Mouse (Mus musculus): Measurements from ENCODE around the gene Dcp1b. TPM values are rescaled to one million over a fixed set of nuclear protein-coding genes. Genes with fewer than 3 reads are reported as not detected.
"Not testable (repeated sequence)": the region's sequence is repeated elsewhere in the genome, so short reads cannot be mapped to it uniquely, and the experiment has no call there.

Gene Dcp1b
- polyA plus RNA-seq, 1 experiment from 2014 or later: 15.6 TPM

GRCm38 (mm10) chr6:119200362-119200761 is 25.3 kb downstream of the Dcp1b start:
- ATAC-seq (ENCODE audit: low FRiP score, low TSS enrichment): no peak
- peaks cover 13% of the 10 kb centered on the region for H3K4me1 ChIP-seq (ENCODE audit: control insufficient read depth, insufficient read depth, low read length)
- no peaks in the 10 kb centered on the region for H3K9me3 ChIP-seq (ENCODE audit: control insufficient read depth, low read length)
- peaks cover 25% of the 10 kb centered on the region for H3K36me3 ChIP-seq (ENCODE audit: control insufficient read depth, insufficient read depth, low read length)
- H3K27ac ChIP-seq (replicated peaks; ENCODE audit: low read depth, low read length): no peak overlapping the region
- no peak overlapping the region for H3K9ac ChIP-seq (replicated peaks; ENCODE audit: low read length)
- no peak overlapping the region for H3K4me2 ChIP-seq (ENCODE audit: low read length)
- 81% methylated on average over 5 of the region's 5 CpGs for WGBS
- H3K27me3 ChIP-seq (ENCODE audit: control insufficient read depth, insufficient read depth, low read length): no peaks in the 10 kb centered on the region
- no peak for DNase-seq
- no peak overlapping the region for H3K4me3 ChIP-seq (replicated peaks; ENCODE audit: low read depth, low read length)

GRCm38 (mm10) chr6:119201575-119201974 is 26.5 kb downstream of the Dcp1b start:
- DNase-seq (no peak), ATAC-seq (ENCODE audit: low FRiP score, low TSS enrichment) (no peak)
- H3K9me3 ChIP-seq (ENCODE audit: control insufficient read depth, low read length): no peaks in the 10 kb centered on the region
- no peaks in the 10 kb centered on the region for H3K27me3 ChIP-seq (ENCODE audit: control insufficient read depth, insufficient read depth, low read length)
- no peak overlapping the region for H3K9ac ChIP-seq (replicated peaks; ENCODE audit: low read length)
- H3K27ac ChIP-seq (replicated peaks; ENCODE audit: low read depth, low read length): no peak overlapping the region
- no peak overlapping the region for H3K4me3 ChIP-seq (replicated peaks; ENCODE audit: low read depth, low read length)
- H3K4me1 ChIP-seq (ENCODE audit: control insufficient read depth, insufficient read depth, low read length): peaks cover 15% of the 10 kb centered on the region
- 95% methylated on average over 4 of the region's 4 CpGs for WGBS
- H3K4me2 ChIP-seq (ENCODE audit: low read length): no peak overlapping the region
- H3K36me3 ChIP-seq (ENCODE audit: control insufficient read depth, insufficient read depth, low read length): peaks cover 25% of the 10 kb centered on the region

DNA sequence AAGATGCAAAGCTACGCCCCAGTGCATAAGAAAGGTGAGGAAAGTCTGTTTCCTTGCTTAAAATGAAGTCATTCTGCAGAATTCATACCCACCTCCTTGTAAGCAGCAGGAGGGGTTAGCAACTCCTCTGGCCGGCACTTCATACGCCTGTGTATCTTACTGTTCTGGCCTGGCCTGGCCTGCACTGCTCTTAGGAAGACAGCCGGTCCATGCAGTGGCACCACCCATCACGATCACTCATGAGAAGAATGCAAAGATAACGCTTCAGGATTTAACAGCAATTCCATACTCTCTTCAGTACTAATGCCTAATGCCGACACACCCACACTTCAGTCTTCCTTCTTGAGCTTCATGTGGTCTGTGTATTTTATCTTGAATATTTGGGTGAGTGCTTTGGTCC is 29.2 kb downstream of the Dcp1b start:
- DNase-seq (no peak), ATAC-seq (ENCODE audit: low FRiP score, low TSS enrichment) (no peak)
- H3K4me1 ChIP-seq (ENCODE audit: control insufficient read depth, insufficient read depth, low read length): peaks cover 5% of the 10 kb centered on the region; the same call in 1 of the 2 replicates
- H3K9me3 ChIP-seq (ENCODE audit: control insufficient read depth, low read length): no peaks in the 10 kb centered on the region
- no peak overlapping the region for H3K4me3 ChIP-seq (replicated peaks; ENCODE audit: low read depth, low read length)
- no peak overlapping the region for H3K9ac ChIP-seq (replicated peaks; ENCODE audit: low read length)
- H3K36me3 ChIP-seq (ENCODE audit: control insufficient read depth, insufficient read depth, low read length): peaks cover 25% of the 10 kb centered on the region
- 92% methylated on average over 7 of the region's 7 CpGs for WGBS
- no peak overlapping the region for H3K27ac ChIP-seq (replicated peaks; ENCODE audit: low read depth, low read length)
- H3K27me3 ChIP-seq (ENCODE audit: control insufficient read depth, insufficient read depth, low read length): no peaks in the 10 kb centered on the region
- no peak overlapping the region for H3K4me2 ChIP-seq (ENCODE audit: low read length)

DNA sequence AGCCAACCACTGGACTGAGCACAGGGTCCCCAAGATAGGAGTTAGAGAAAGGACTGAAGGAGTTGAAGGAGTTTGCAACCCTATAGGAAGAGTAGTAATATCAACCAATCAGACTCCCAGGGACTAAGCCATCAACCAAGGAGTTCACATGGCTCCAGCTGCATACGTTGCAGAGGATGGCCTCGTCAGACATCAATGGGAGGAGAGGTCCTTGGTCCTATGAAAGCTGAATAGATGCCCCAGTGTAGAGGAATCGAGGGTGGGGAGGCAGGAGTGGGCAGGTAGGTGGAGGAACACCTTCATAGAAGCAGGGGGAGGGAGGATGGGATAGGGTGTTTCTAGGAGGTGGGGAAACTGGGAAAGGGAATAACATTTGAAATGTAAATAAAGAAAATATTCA is 29.9 kb downstream of the Dcp1b start:
- no peaks in the 10 kb centered on the region for H3K9me3 ChIP-seq (ENCODE audit: control insufficient read depth, low read length)
- no peak overlapping the region for H3K27ac ChIP-seq (replicated peaks; ENCODE audit: low read depth, low read length)
- no peaks in the 10 kb centered on the region for H3K27me3 ChIP-seq (ENCODE audit: control insufficient read depth, insufficient read depth, low read length)
- H3K9ac ChIP-seq (replicated peaks; ENCODE audit: low read length): no peak overlapping the region
- no peak overlapping the region for H3K4me2 ChIP-seq (ENCODE audit: low read length)
- 54% methylated on average over 3 of the region's 3 CpGs for WGBS
- peaks cover 25% of the 10 kb centered on the region for H3K36me3 ChIP-seq (ENCODE audit: control insufficient read depth, insufficient read depth, low read length)
- 0 out of 2 replicates have a peak, but pooled peaks cover 3% of the 10 kb centered on the region for H3K4me1 ChIP-seq (ENCODE audit: control insufficient read depth, insufficient read depth, low read length)
- no peak for DNase-seq
- no peak overlapping the region for H3K4me3 ChIP-seq (replicated peaks; ENCODE audit: low read depth, low read length)
- no peak for ATAC-seq (ENCODE audit: low FRiP score, low TSS enrichment)

DNA sequence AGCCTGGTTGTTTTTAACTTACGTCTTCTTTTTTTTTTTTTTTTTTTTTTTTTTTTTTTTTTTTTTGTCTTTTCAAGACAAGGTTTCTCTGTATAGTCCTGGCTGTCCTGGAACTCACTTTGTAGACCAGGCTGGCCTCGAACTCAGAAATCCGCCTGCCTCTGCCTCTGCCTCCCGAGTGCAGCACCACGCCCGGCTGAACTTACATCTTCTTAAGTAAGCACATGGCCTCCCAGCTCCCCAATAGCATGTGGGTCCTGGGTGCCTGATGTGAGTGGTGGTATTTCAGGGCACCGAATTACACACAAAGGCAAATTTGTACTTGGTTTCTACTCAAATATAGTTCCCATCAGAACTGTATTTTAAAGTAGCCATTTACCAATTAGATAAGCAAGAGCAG is 31.0 kb downstream of the Dcp1b start:
- not testable (repeated sequence) for H3K27me3 ChIP-seq (ENCODE audit: control insufficient read depth, insufficient read depth, low read length); H3K27ac ChIP-seq (replicated peaks; ENCODE audit: low read depth, low read length); H3K4me3 ChIP-seq (replicated peaks; ENCODE audit: low read depth, low read length); H3K9me3 ChIP-seq (ENCODE audit: control insufficient read depth, low read length); H3K4me2 ChIP-seq (ENCODE audit: low read length); DNase-seq; H3K9ac ChIP-seq (replicated peaks; ENCODE audit: low read length); H3K4me1 ChIP-seq (ENCODE audit: control insufficient read depth, insufficient read depth, low read length); ATAC-seq (ENCODE audit: low FRiP score, low TSS enrichment)
- WGBS: 89% methylated on average over 7 of the region's 7 CpGs
- peaks cover 21% of the 10 kb centered on the region for H3K36me3 ChIP-seq (ENCODE audit: control insufficient read depth, insufficient read depth, low read length)

GRCm38 (mm10) chr6:119213375-119213774 is 38.3 kb downstream of the Dcp1b start:
- Histone ChIP-seq H3K36me3 (ENCODE audit: control insufficient read depth, insufficient read depth, low read length) (peaks cover 44% of the 10 kb centered on the region), H3K4me1 (ENCODE audit: control insufficient read depth, insufficient read depth, low read length) (no peaks in the 10 kb centered on the region), H3K27ac (replicated peaks; ENCODE audit: low read depth, low read length) (no peak overlapping the region), H3K4me3 (replicated peaks; ENCODE audit: low read depth, low read length) (no peak overlapping the region), H3K9me3 (ENCODE audit: control insufficient read depth, low read length) (no peaks in the 10 kb centered on the region), H3K27me3 (ENCODE audit: control insufficient read depth, insufficient read depth, low read length) (no peaks in the 10 kb centered on the region), H3K4me2 (ENCODE audit: low read length) (no peak overlapping the region), H3K9ac (replicated peaks; ENCODE audit: low read length) (no peak overlapping the region)
- no peak for ATAC-seq (ENCODE audit: low FRiP score, low TSS enrichment)
- 92% methylated on average over 5 of the region's 5 CpGs for WGBS
- DNase-seq: no peak

GRCm38 (mm10) chr6:119214190-119214589 is 39.1 kb downstream of the Dcp1b start:
- WGBS: 87% methylated on average over 6 of the region's 6 CpGs
- H3K27ac ChIP-seq (replicated peaks; ENCODE audit: low read depth, low read length): no peak overlapping the region
- DNase-seq (no peak), ATAC-seq (ENCODE audit: low FRiP score, low TSS enrichment) (no peak)
- H3K4me3 ChIP-seq (replicated peaks; ENCODE audit: low read depth, low read length): no peak overlapping the region
- no peak overlapping the region for H3K9ac ChIP-seq (replicated peaks; ENCODE audit: low read length)
- H3K4me2 ChIP-seq (ENCODE audit: low read length): no peak overlapping the region
- H3K27me3 ChIP-seq (ENCODE audit: control insufficient read depth, insufficient read depth, low read length): no peaks in the 10 kb centered on the region
- no peaks in the 10 kb centered on the region for H3K9me3 ChIP-seq (ENCODE audit: control insufficient read depth, low read length)
- peaks cover 46% of the 10 kb centered on the region for H3K36me3 ChIP-seq (ENCODE audit: control insufficient read depth, insufficient read depth, low read length)
- H3K4me1 ChIP-seq (ENCODE audit: control insufficient read depth, insufficient read depth, low read length): no peaks in the 10 kb centered on the region

- H3K27ac ChIP-seq (replicated peaks; ENCODE audit: low read depth, low read length): no peak overlapping the region
Observed at GRCm38 (mm10) chr6:119215040-119215613, 40.1 kb downstream of the Dcp1b start.

DNA sequence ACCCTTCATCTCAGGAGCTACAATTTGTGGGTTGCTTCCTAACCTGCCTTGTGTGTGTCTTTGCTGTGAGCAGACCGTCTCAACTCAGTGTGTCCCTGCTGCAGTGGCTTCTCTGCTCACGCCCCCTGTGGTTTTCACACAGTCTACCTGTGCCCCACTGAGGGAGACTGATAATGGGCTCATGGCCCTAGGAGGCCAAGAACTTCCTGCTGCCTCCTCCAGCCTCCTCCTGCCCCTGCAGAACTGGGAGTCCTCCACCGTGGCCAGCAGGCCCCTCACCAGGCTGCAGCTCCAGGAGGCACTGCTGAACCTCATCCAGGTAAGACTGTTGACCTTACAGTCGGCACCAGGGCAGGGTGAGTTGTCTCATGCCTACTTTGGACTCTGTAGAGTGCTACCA is 42.6 kb downstream of the Dcp1b start:
- H3K9ac ChIP-seq (replicated peaks; ENCODE audit: low read length): no peak overlapping the region
- no peak for DNase-seq
- H3K36me3 ChIP-seq (ENCODE audit: control insufficient read depth, insufficient read depth, low read length): peaks cover 48% of the 10 kb centered on the region
- no peak overlapping the region for H3K27ac ChIP-seq (replicated peaks; ENCODE audit: low read depth, low read length)
- no peaks in the 10 kb centered on the region for H3K4me1 ChIP-seq (ENCODE audit: control insufficient read depth, insufficient read depth, low read length)
- no peak overlapping the region for H3K4me2 ChIP-seq (ENCODE audit: low read length)
- H3K9me3 ChIP-seq (ENCODE audit: control insufficient read depth, low read length): no peaks in the 10 kb centered on the region
- 78% methylated on average over 4 of the region's 4 CpGs for WGBS
- H3K4me3 ChIP-seq (replicated peaks; ENCODE audit: low read depth, low read length): no peak overlapping the region
- no peaks in the 10 kb centered on the region for H3K27me3 ChIP-seq (ENCODE audit: control insufficient read depth, insufficient read depth, low read length)
- ATAC-seq (ENCODE audit: low FRiP score, low TSS enrichment): no peak

More at GRCm38 (mm10) chr6:119215040-119215613, 40.1 kb downstream of the Dcp1b start:
- Histone ChIP-seq H3K4me3 (replicated peaks; ENCODE audit: low read depth, low read length) (no peak overlapping the region), H3K4me1 (ENCODE audit: control insufficient read depth, insufficient read depth, low read length) (no peaks in the 10 kb centered on the region), H3K9ac (replicated peaks; ENCODE audit: low read length) (no peak overlapping the region), H3K27me3 (ENCODE audit: control insufficient read depth, insufficient read depth, low read length) (no peaks in the 10 kb centered on the region), H3K4me2 (ENCODE audit: low read length) (no peak overlapping the region), H3K9me3 (ENCODE audit: control insufficient read depth, low read length) (no peaks in the 10 kb centered on the region), H3K36me3 (ENCODE audit: control insufficient read depth, insufficient read depth, low read length) (peaks cover 46% of the 10 kb centered on the region)
- DNase-seq: no peak
- no peak for ATAC-seq (ENCODE audit: low FRiP score, low TSS enrichment)
- WGBS: 93% methylated on average over 10 of the region's 10 CpGs

All from midbrain, embryonic 14.5 days (tissue).